ENCODE assay signal across 28 mouse cellular contexts in genomic region chr6:22418279-22418678, GRCm38 (mm10).
"Had no signal": no experiment of that assay in that cellular context is flagged by ENCODE, and none has a peak within 500 bp of the region (broad histone marks: within the 10 kb centered on the region; RNA-seq: fewer than 3 reads in every experiment).

No protein-coding gene starts in this region.

- H3K36me3 ChIP-seq: embryonic facial prominence, embryonic 10.5 days; embryonic facial prominence, embryonic 12.5 days; embryonic facial prominence, embryonic 13.5 days; embryonic facial prominence, embryonic 15.5 days; forebrain, embryonic 10.5 days; forebrain, embryonic 12.5 days; forebrain, embryonic 15.5 days; heart, embryonic 10.5 days had no signal

- H3K4me3 ChIP-seq: embryonic facial prominence, embryonic 10.5 days; embryonic facial prominence, embryonic 12.5 days; embryonic facial prominence, embryonic 13.5 days; embryonic facial prominence, embryonic 15.5 days; erythroblast, embryonic 14.5 days; forebrain, embryonic 10.5 days; forebrain, embryonic 12.5 days; forebrain, embryonic 13.5 days; forebrain, embryonic 15.5 days; gastrocnemius, adult 2 months; heart, adult 2 months; heart, embryonic 10.5 days had no signal

- H3K9ac ChIP-seq: embryonic facial prominence, embryonic 12.5 days; embryonic facial prominence, embryonic 13.5 days; embryonic facial prominence, embryonic 15.5 days; forebrain, embryonic 12.5 days; forebrain, embryonic 13.5 days; forebrain, embryonic 15.5 days; forebrain, postnatal 0 days had no signal

- H3K9me3 ChIP-seq: embryonic facial prominence, embryonic 10.5 days; embryonic facial prominence, embryonic 12.5 days; embryonic facial prominence, embryonic 13.5 days; embryonic facial prominence, embryonic 15.5 days; forebrain, embryonic 10.5 days; forebrain, embryonic 12.5 days; forebrain, embryonic 13.5 days; forebrain, embryonic 15.5 days; heart, embryonic 10.5 days had no signal

- H3K27me3 ChIP-seq: embryonic facial prominence, embryonic 12.5 days; embryonic facial prominence, embryonic 13.5 days; embryonic facial prominence, embryonic 15.5 days; forebrain, embryonic 12.5 days; forebrain, embryonic 13.5 days; forebrain, embryonic 15.5 days had no signal

- H3K4me1 ChIP-seq: embryonic facial prominence, embryonic 12.5 days; embryonic facial prominence, embryonic 13.5 days; embryonic facial prominence, embryonic 15.5 days; forebrain, embryonic 12.5 days; forebrain, embryonic 15.5 days; heart, embryonic 10.5 days had no signal

- ATAC-seq: forebrain, embryonic 13.5 days; forebrain, embryonic 14.5 days; forebrain, embryonic 15.5 days; forebrain, embryonic 16.5 days; forebrain, postnatal 0 days had no signal

- H3K4me2 ChIP-seq: embryonic facial prominence, embryonic 12.5 days; embryonic facial prominence, embryonic 13.5 days; embryonic facial prominence, embryonic 15.5 days; forebrain, embryonic 12.5 days; forebrain, embryonic 13.5 days; forebrain, embryonic 15.5 days had no signal

- H3K27ac ChIP-seq: embryonic facial prominence, embryonic 10.5 days; embryonic facial prominence, embryonic 12.5 days; embryonic facial prominence, embryonic 13.5 days; embryonic facial prominence, embryonic 15.5 days; forebrain, embryonic 10.5 days; forebrain, embryonic 12.5 days; forebrain, embryonic 13.5 days; forebrain, embryonic 15.5 days; gastrocnemius, adult 2 months; heart, adult 2 months; heart, embryonic 10.5 days had no signal

- DNase-seq: cerebellum, adult 9-10 months; cerebellum, adult 9-11 months; cerebellum, postnatal 10 days; cerebellum, postnatal 14 days; cerebellum, postnatal 25 days; cerebellum, postnatal 36 days; embryo, embryonic 11 days; forebrain, postnatal 0 days; gastrocnemius, adult 2 months; gastrocnemius, postnatal 10 days; gastrocnemius, postnatal 14 days; gastrocnemius, postnatal 25 days; gastrocnemius, postnatal 36 days; heart, adult 11 months; heart, adult 18-20 months; heart, adult 2 months had no signal
